Mouse (Mus musculus) liver, postnatal 0 days (tissue): ENCODE data around the gene Lpcat3. TPM values are rescaled to one million over a fixed set of nuclear protein-coding genes. Genes with fewer than 3 reads are reported as not detected.

Source experiments
- ATAC-seq: fragments of 200-750 bp; cut with Nextera tagmentation; 2 replicates; pipeline ENCODE4 v1.8.0; 2017; ENCODE audit warnings: mild to moderate bottlenecking, moderate library complexity
- DNase-seq: peaks from one replicate; pipeline ENCODE4 v3.0.0-alpha.2; 2016
- H3K27ac ChIP-seq: fragments of 300-500 bp; sonication (generic); 2 replicates; pipeline ENCODE4 v1.5.1; 2014; ENCODE audit warnings: antibody characterized with exemption, moderate library complexity, mild to moderate bottlenecking, low read depth
- H3K27me3 ChIP-seq: fragments of 300-500 bp; sonication (generic); 2 replicates; pipeline ENCODE4 v1.6.1; 2014; ENCODE audit warnings: low read length, control low read depth, mixed read lengths; ENCODE audit not compliant: insufficient read depth
- H3K36me3 ChIP-seq: fragments of 300-500 bp; sonication (generic); replicated peaks from 2 replicates; pipeline ENCODE4 v1.6.1; 2014; ENCODE audit warnings: mild to moderate bottlenecking, control low read depth, low read length, moderate library complexity, mixed read lengths; ENCODE audit not compliant: insufficient read depth
- H3K4me1 ChIP-seq: fragments of 300-500 bp; sonication (generic); 2 replicates; pipeline ENCODE4 v1.6.1; 2014; ENCODE audit warnings: antibody characterized with exemption, mild to moderate bottlenecking, control low read depth; ENCODE audit not compliant: insufficient read depth
- H3K4me2 ChIP-seq: fragments of 300-500 bp; sonication (generic); 2 replicates; pipeline ENCODE4 v1.6.1; 2014; ENCODE audit warnings: low read depth, mild to moderate bottlenecking, low read length, moderate library complexity, mixed read lengths
- H3K4me3 ChIP-seq: fragments of 300-500 bp; sonication (generic); 2 replicates; pipeline ENCODE4 v1.5.1; 2014; ENCODE audit warnings: low read depth, low read length
- H3K9ac ChIP-seq: fragments of 300-500 bp; sonication (generic); replicated peaks from 2 replicates; pipeline ENCODE4 v1.6.1; 2014; ENCODE audit warnings: mild to moderate bottlenecking, moderate library complexity
- H3K9me3 ChIP-seq: fragments of 300-500 bp; sonication (generic); 2 replicates; pipeline ENCODE4 v1.6.1; 2016; ENCODE audit warnings: mild to moderate bottlenecking, control low read depth, low read length, mixed read lengths
- CTCF ChIP-seq: sonication (generic); IDR thresholded peaks from 2 replicates; pipeline ENCODE4 v1.5.1; 2016; ENCODE audit warnings: antibody characterized with exemption, low read depth
- EP300 ChIP-seq: IDR thresholded peaks from 2 replicates; pipeline ENCODE4 v1.6.1; 2016; ENCODE audit warnings: antibody characterized with exemption, low read depth, mild to moderate bottlenecking
- WGBS: fragments of 180-500 bp; shearing (Covaris S2); extraction: QIAGEN DNeasy Blood & Tissue Kit; methylation state at CpG from one replicate; pipeline ENCODE4 v1.1.7; 2014; ENCODE audit not compliant: insufficient replicate concordance; 5-methylcytosine and 5-hydroxymethylcytosine counted together
- polyA plus RNA-seq: library from polyadenylated mRNA; unstranded; fragments of >200 nt; fragmentation: Nextera tagmentation; extraction: Ambion mirVana; gene quantifications from 2 replicates; pipeline ENCODE4 v1.2.1, GENCODE M21; 2015

The Lpcat3 gene
- polyA plus RNA-seq, 1 experiment from 2014 or later = 68.7 TPM

GRCm38 (mm10) chr6:124706061-124706627 lies 43.3 kb downstream of the Lpcat3 start:
- H3K36me3 ChIP-seq = peaks cover 58% of the 10 kb centered on the region
- WGBS = 80% methylated on average over 5 of the region's 5 CpGs

DNA sequence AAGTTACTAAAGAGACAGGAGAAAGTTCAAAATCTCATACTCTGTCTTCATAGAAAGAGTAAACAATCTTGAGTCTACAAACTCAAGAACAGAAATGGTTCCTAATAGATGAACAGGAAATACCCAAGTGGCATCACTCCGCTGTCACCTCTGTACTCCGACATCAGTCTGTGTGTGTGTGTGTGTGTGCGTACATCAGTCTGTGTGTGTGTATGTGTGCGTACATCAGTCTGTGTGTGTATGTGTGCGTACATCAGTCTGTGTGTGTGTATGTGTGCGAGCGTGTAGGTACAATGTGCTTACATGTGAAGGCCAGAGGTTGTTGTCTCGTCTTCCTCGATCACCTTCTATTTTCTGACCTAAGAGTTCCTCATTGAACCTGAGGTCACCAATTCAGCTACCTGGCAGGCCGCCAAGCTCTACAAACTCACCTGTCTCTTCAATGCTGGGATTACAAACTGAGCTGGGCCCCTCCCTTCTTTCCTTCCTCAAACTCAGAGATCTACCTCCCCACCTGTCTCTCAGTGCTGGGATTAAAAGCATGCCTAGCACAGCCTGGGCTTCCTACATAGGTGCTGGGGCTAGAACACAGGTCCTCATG lies 45.6 kb downstream of the Lpcat3 start:
- 84% methylated on average over 10 of the region's 10 CpGs for WGBS
- H3K4me1 ChIP-seq = peaks cover 31% of the 10 kb centered on the region
- peak; percentile 73 for DNase-seq
- no peak overlapping the region for H3K9ac ChIP-seq
- no peak for ATAC-seq
- no peaks in the 10 kb centered on the region for H3K27me3 ChIP-seq
- H3K4me3 ChIP-seq = no peak overlapping the region
- H3K27ac ChIP-seq = peak overlapping the region; percentile 11; the same call in 1 of the 2 replicates
- H3K9me3 ChIP-seq = no peaks in the 10 kb centered on the region
- H3K4me2 ChIP-seq = no peak overlapping the region
- peaks cover 36% of the 10 kb centered on the region for H3K36me3 ChIP-seq
- TF ChIP-seq EP300 = no peak
- TF ChIP-seq CTCF = no peak

More at GRCm38 (mm10) chr6:124706061-124706627, 43.3 kb downstream of the Lpcat3 start:
- Histone ChIP-seq H3K9ac (no peak overlapping the region), H3K4me2 (no peak overlapping the region), H3K4me3 (no peak overlapping the region), H3K4me1 (peaks cover 20% of the 10 kb centered on the region), H3K27ac (no peak overlapping the region), H3K27me3 (no peaks in the 10 kb centered on the region), H3K9me3 (no peaks in the 10 kb centered on the region)
- DNase-seq (no peak), ATAC-seq (no peak)
- TF ChIP-seq CTCF (no peak), EP300 (no peak)

DNA sequence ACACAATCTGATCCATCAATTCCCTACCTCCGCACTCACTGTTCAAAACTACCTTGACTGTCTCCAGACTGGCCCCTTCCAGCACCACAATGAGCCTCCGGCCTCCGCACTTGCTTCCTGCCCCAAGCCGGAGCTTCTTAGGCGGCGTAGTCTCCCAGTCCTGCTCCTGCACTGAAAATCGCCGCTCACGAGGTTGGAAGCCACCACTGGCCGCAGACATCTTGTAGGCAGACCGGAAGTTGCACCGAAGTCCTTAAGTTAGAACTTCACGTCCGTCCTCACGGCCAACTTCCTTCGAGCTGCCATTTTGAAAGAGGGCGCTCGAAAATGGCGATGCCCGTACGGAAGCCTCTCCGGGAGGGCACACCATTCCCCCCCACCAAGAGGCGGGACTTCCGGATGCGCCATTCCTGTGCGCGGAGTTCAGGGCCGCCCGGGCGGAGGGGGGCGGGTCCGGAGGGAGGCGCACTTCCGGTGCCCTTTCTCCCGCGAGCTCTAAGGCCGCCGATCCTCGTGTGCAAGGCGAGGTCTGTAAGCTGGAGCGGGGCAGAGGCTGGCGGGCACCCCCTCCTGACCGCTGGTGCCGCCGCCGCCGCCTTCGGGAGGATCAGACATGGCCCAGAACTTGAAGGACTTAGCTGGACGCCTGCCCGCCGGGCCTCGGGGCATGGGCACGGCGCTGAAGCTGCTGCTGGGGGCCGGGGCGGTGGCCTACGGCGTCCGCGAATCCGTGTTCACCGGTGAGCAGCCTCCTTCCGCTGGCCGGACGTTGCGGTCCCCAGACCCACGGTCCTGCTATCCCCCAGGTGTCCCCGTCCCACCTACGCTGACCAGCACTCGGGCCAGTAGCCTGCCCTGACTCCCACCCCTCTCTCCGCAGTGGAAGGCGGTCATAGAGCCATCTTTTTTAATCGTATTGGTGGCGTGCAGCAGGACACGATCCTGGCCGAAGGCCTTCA lies 49.3 kb downstream of the Lpcat3 start, which contains the start of the genes Emg1 and Phb2:
TSS of gene Emg1 (minus strand) at position 355 of the 959 bp plus-strand sequence.
TSS of gene Phb2 (plus strand) at position 513 of the 959 bp plus-strand sequence.
- peak; percentile 87 for TF ChIP-seq EP300
- TF ChIP-seq CTCF = peak; percentile 26
- peak; percentile 98 for ATAC-seq
- Histone ChIP-seq H3K27me3 (no peaks in the 10 kb centered on the region), H3K4me2 (peak within 1 kb of the TSS; percentile 97), H3K4me3 (peak within 1 kb of the TSS; percentile 83), H3K4me1 (peaks cover 39% of the 10 kb centered on the region), H3K27ac (peak within 1 kb of the TSS; percentile 91), H3K9ac (peak within 1 kb of the TSS; percentile 92), H3K9me3 (no peaks in the 10 kb centered on the region), H3K36me3 (peaks cover 38% of the 10 kb centered on the region)
- peak; percentile 99 for DNase-seq
- under 1% methylated on average over 73 of the region's 76 CpGs for WGBS

DNA sequence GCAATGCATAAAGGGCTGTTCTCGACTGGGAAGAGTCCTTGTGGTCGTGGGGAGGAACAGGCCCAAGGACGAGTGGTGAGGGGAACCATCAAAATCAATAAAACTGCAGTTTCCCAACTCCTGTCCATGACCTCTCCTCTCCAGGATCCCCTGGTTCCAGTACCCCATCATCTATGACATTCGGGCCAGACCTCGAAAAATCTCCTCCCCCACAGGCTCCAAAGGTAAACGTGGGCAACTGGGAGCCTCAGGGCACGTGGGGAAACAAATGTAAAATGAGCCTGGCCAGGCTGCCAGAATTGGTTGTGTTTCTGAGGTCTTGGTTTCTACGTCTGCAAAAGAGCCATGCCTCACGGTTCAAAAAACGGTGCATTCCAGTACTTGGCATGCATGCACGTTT lies 50.1 kb downstream of the Lpcat3 start:
- TF ChIP-seq CTCF (no peak), EP300 (no peak)
- ATAC-seq = no peak
- 10% methylated on average over 11 of the region's 11 CpGs for WGBS

DNA sequence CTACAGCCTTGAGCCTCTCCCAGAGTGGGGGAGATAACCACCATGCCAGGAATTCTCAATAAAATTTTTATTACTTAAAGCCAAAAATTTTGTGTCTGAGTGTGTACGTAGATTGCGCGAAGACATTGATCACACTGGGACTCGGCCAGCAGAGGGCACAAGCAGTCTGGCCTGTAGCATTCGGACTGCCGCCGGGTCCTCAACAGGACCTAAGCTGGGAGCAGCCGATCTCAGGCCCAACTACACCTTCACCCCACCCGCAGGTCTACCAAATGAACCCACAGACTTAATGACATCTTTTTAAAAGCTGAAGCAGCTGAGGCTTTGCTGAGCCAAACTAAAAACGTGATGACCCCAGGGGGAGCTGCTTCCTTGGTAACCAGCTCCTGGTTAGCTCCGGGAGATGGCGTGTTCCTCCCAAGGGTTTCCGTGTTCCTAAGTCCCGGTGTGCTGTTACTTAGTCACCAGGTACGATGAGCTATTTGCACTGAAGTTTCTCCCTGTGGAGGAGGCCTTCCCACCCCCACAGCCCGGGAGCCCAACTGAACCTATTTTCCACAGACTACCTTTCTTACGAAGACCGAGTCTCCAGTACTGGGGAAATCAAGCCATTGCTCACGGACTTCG lies 54.1 kb downstream of the Lpcat3 start:
- Histone ChIP-seq H3K9me3 (no peaks in the 10 kb centered on the region), H3K4me2 (no peak overlapping the region), H3K4me1 (peaks cover 47% of the 10 kb centered on the region), H3K27ac (no peak overlapping the region), H3K9ac (no peak overlapping the region), H3K36me3 (peaks cover 42% of the 10 kb centered on the region), H3K27me3 (no peaks in the 10 kb centered on the region), H3K4me3 (no peak overlapping the region)
- peak; percentile 73 for DNase-seq
- WGBS = 64% methylated on average over 20 of the region's 20 CpGs
- ATAC-seq = no peak
- TF ChIP-seq EP300 (no peak), CTCF (peak; percentile 79)

More for the DNA sequence above, 50.1 kb downstream of the Lpcat3 start:
- no peaks in the 10 kb centered on the region for H3K9me3 ChIP-seq
- no peaks in the 10 kb centered on the region for H3K27me3 ChIP-seq
- peak overlapping the region; percentile 83 for H3K4me3 ChIP-seq
- DNase-seq = no peak
- H3K4me1 ChIP-seq = peaks cover 39% of the 10 kb centered on the region
- H3K9ac ChIP-seq = peak overlapping the region; percentile 92
- H3K27ac ChIP-seq = peak overlapping the region; percentile 91
- peaks cover 34% of the 10 kb centered on the region for H3K36me3 ChIP-seq
- peak overlapping the region; percentile 97 for H3K4me2 ChIP-seq
